Mouse (Mus musculus): ENCODE data around the gene Otp.

DNA sequence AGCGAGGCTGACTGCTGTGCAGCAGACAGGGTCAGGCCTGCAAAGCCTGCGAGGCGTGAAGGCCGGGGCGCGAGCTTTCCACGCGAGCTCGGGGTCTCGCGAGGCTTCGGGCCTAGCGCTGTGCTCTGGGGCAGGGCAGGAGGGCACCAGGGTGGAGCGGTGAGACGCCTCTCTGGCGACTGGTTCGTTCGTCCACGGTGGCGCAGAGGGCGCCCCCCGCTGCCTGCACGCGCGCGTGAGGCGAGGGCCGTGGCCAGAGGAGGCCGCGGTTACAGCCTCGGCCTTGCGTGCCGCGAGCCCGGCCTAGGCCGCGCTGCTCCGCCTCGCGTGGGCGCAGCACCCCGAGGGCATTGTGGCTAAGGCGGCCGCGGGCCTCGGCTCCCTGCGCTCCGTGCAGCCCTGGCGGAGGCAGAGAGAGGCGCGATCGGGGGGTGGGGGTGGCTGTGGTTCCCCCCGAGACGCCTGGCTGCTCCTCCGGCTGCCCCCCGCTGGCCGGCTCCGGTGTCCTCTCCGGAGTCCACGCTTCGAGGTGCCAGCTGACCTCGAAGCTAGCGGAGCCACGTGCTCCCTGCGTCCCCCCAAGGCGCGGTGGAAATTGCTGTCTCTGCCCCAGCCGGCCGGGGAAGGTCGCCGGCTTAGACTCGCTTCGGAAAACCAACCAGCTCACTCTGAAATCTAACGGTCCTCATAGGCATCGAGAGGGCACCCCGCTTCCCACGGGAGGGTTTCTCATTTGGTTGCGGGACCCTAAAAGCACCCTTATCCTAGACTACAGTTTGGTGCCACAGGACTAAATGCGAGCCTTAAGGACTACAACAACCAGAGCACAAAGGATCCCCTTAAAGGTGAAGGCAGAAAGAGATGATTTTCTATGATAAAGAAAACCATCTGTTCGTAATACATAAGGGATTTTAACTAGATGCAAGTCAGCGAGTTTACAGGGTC is 10.2 kb downstream of the Otp start:
- TF ChIP-seq NANOG (IDR thresholded peaks at IDR 0.05; ENCODE audit: borderline replicate concordance, low read length) = no peak
- TF ChIP-seq CTCF (conservative IDR thresholded peaks at IDR 0.05; ENCODE audit: low read length) = no peak
- TF ChIP-seq POU5F1 (IDR thresholded peaks at IDR 0.05; ENCODE audit: borderline replicate concordance, low read length) = no peak

Data from E14TG2a.4 (cell line).